8 mouse cellular contexts compared by ENCODE assay signal in the genomic region with DNA sequence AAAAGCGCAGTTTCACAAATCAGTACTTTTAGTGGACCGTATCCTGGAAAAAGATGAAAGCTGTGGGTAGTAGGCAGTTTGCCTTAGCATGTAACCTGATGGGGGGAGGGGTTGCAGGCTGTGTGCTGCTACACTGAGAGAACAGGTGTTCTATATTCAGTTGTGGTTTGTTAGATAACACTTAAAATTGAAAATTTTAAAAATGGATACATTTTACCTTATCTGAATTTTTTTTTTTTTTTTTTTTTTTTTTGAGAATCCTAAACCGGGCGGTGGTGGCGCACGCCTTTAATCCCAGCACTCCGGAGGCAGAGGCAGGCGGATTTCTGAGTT. TPM values are rescaled to one million over a fixed set of nuclear protein-coding genes. Genes with fewer than 3 reads are reported as not detected.
A peak's percentile ranks its signal among the peaks of the same experiment; 100 is the strongest.
DNase-seq lines count a peak whose midpoint lies in the region; ATAC-seq and TF ChIP-seq lines count a peak whose summit lies in the region.

No protein-coding gene starts in this region.

- H3K4me1 ChIP-seq in heart, embryonic 13.5 days: 0 out of 2 replicates have a peak, but pooled peaks cover 7% of the 10 kb centered on the region
- peaks cover 14% of the 10 kb centered on the region for H3K4me1 ChIP-seq in bone marrow macrophage, adult 2 months (ENCODE audit: control insufficient read depth, insufficient read depth, low read length)
- H3K4me1 ChIP-seq in hindbrain, postnatal 0 days (ENCODE audit: insufficient read depth, low read length): no peaks in the 10 kb centered on the region

- TF ChIP-seq POLR2A in bone marrow macrophage, adult 2 months (IDR thresholded peaks at IDR 0.05; ENCODE audit: borderline replicate concordance, low read depth, low read length): no peak
- TF ChIP-seq POLR2A in myocyte (IDR thresholded peaks at IDR 0.05; ENCODE audit: insufficient read length, low read depth): no peak

- H3ac ChIP-seq in myocyte (ENCODE audit: control insufficient read depth, insufficient read length): no peak overlapping the region

- intact Hi-C loops in heart, postnatal 14 days (cut with DNase I): loop anchor here (10.0 kb wide), 1 partner anchor 248 kb away; the partner anchor contains the start of gene Slc6a8

- no peaks in the 10 kb centered on the region for H3K9me3 ChIP-seq in heart, embryonic 13.5 days
- H3K9me3 ChIP-seq in hindbrain, postnatal 0 days (ENCODE audit: low read length): no peaks in the 10 kb centered on the region

- no peak for TF ChIP-seq CTCF in bone marrow macrophage, adult 2 months (IDR thresholded peaks at IDR 0.05; ENCODE audit: low read depth, low read length)
- TF ChIP-seq CTCF in hindbrain, postnatal 0 days (IDR thresholded peaks at IDR 0.05; ENCODE audit: low read depth): no peak

- H3K27me3 ChIP-seq in heart, embryonic 13.5 days (replicated peaks): no peaks in the 10 kb centered on the region
- H3K27me3 ChIP-seq in hindbrain, postnatal 0 days (ENCODE audit: insufficient read depth, low read length): no peaks in the 10 kb centered on the region
- no peaks in the 10 kb centered on the region for H3K27me3 ChIP-seq in myocyte (ENCODE audit: control insufficient read depth, insufficient read depth, insufficient read length)

- peak overlapping the region; percentile 63 for H3K4me3 ChIP-seq in heart, embryonic 13.5 days
- peak overlapping the region; percentile 53 for H3K4me3 ChIP-seq in bone marrow macrophage, adult 2 months (ENCODE audit: insufficient read depth, low read length)
- H3K4me3 ChIP-seq in hindbrain, postnatal 0 days (ENCODE audit: low read length): peak overlapping the region; percentile 47
- H3K4me3 ChIP-seq in myocyte: peak overlapping the region; percentile 53

- peaks cover 6% of the 10 kb centered on the region for H3K79me2 ChIP-seq in myocyte (ENCODE audit: control insufficient read depth, insufficient read depth)

- ATAC-seq in heart, embryonic 13.5 days (ENCODE audit: extremely low read depth, insufficient number of reproducible peaks, low FRiP score, low TSS enrichment): no peak
- no peak for ATAC-seq in hindbrain, postnatal 0 days

- H3K36me3 ChIP-seq in heart, embryonic 13.5 days: peaks cover 30% of the 10 kb centered on the region
- H3K36me3 ChIP-seq in hindbrain, postnatal 0 days (ENCODE audit: insufficient read depth, low read length): no peaks in the 10 kb centered on the region
- no peaks in the 10 kb centered on the region for H3K36me3 ChIP-seq in myocyte (ENCODE audit: control insufficient read depth, insufficient read depth)

- 71% methylated on average over 7 of the region's 8 CpGs for WGBS in heart, embryonic 13.5 days
- WGBS in hindbrain, postnatal 0 days: 77% methylated on average over 8 of the region's 8 CpGs

- H3K27ac ChIP-seq in heart, embryonic 13.5 days (replicated peaks): peak overlapping the region; percentile 82; the same call in 1 of the 2 replicates
- H3K27ac ChIP-seq in bone marrow macrophage, adult 2 months (ENCODE audit: insufficient read depth, low read depth, low read length): peak overlapping the region; percentile 57; the same call in 1 of the 2 replicates
- H3K27ac ChIP-seq in hindbrain, postnatal 0 days: peak overlapping the region; percentile 73; the same call in 1 of the 2 replicates

- no peak for DNase-seq in heart, postnatal 14 days
- no peak for DNase-seq in hindbrain, postnatal 0 days (ENCODE audit: low spot score)
- no peak for DNase-seq in layer of hippocampus, postnatal 36 days
- DNase-seq in right cerebral cortex, postnatal 25 days: no peak
- DNase-seq in kidney, adult 9 months: no peak

- H3K4me2 ChIP-seq in heart, embryonic 13.5 days: peak overlapping the region; percentile 78
- H3K4me2 ChIP-seq in hindbrain, postnatal 0 days (ENCODE audit: low read depth, low read length): peak overlapping the region; percentile 63
- H3K4me2 ChIP-seq in myocyte (ENCODE audit: low read depth): peak overlapping the region; percentile 58

- H3K9ac ChIP-seq in heart, embryonic 13.5 days: peak overlapping the region; percentile 78
- peak overlapping the region; percentile 54; the same call in 1 of the 2 replicates for H3K9ac ChIP-seq in hindbrain, postnatal 0 days (replicated peaks; ENCODE audit: low read length)

TF ChIP-seq in myocyte, 11 proteins besides CTCF, POLR2A, EP300 and RAD21:
- no peak for TF ChIP-seq TCF3 (IDR thresholded peaks at IDR 0.05; ENCODE audit: insufficient read length, low read depth)

RNA-seq across cellular contexts. Expression of gene Naa10, which starts 0.8 kb away (rescaled TPM):
- 87.0 and 96.6 TPM in 2 replicates for polyA plus RNA-seq in heart, embryonic 13.5 days (2015; fragmentation: Nextera tagmentation; extraction: Ambion mirVana)
- total RNA-seq in heart, postnatal 14 days (2021): 10 to 100 TPM; 54.3 to 59.5 TPM
- 29.6 and 34.5 TPM in 2 replicates for polyA plus RNA-seq in bone marrow macrophage, adult 2 months (2012; ENCODE audit: insufficient read depth, insufficient read length, missing spikeins)
- total RNA-seq in hindbrain, postnatal 0 days (2014; rRNA removed): 70.7 and 79.2 TPM in 2 replicates
- 102 and 104 TPM in 2 replicates for polyA plus RNA-seq in hindbrain, postnatal 0 days (2015; fragmentation: Nextera tagmentation; extraction: Ambion mirVana)
- polyA plus RNA-seq in myocyte (2012; fragmentation: generic; extraction: Trizol): 83.1 TPM
- total RNA-seq in layer of hippocampus, postnatal 36 days (2021): 10 to 100 TPM; 65.5 to 70.5 TPM

RNA-seq across cellular contexts. Expression of gene Arhgap4, which starts 0.8 kb away (rescaled TPM):
- polyA plus RNA-seq in heart, embryonic 13.5 days (2015; fragmentation: Nextera tagmentation; extraction: Ambion mirVana): 1.5 TPM in 2 replicates
- 1 to 10 TPM; 2.0 to 4.0 TPM for total RNA-seq in heart, postnatal 14 days (2021)
- 102 and 106 TPM in 2 replicates for polyA plus RNA-seq in bone marrow macrophage, adult 2 months (2012; ENCODE audit: insufficient read depth, insufficient read length, missing spikeins)
- total RNA-seq in hindbrain, postnatal 0 days (2014; rRNA removed): 7.0 and 7.1 TPM in 2 replicates
- 1.6 and 1.7 TPM in 2 replicates for polyA plus RNA-seq in hindbrain, postnatal 0 days (2015; fragmentation: Nextera tagmentation; extraction: Ambion mirVana)
- polyA plus RNA-seq in myocyte (2012; fragmentation: generic; extraction: Trizol): 0.24 TPM
- total RNA-seq in layer of hippocampus, postnatal 36 days (2021): 1 to 10 TPM; 5.4 to 6.4 TPM

RNA-seq across cellular contexts. Expression of gene Renbp, which starts 8.1 kb away (rescaled TPM):
- polyA plus RNA-seq in heart, embryonic 13.5 days (2015; fragmentation: Nextera tagmentation; extraction: Ambion mirVana): 52.1 and 60.4 TPM in 2 replicates
- total RNA-seq in heart, postnatal 14 days (2021): 10 to 100 TPM in 1 of 2 experiments, 1 to 10 TPM in 1; 8.2 to 10.1 TPM
- 162 and 175 TPM in 2 replicates for polyA plus RNA-seq in bone marrow macrophage, adult 2 months (2012; ENCODE audit: insufficient read depth, insufficient read length, missing spikeins)
- 5.5 and 6.3 TPM in 2 replicates for total RNA-seq in hindbrain, postnatal 0 days (2014; rRNA removed)
- 15.2 and 16.5 TPM in 2 replicates for polyA plus RNA-seq in hindbrain, postnatal 0 days (2015; fragmentation: Nextera tagmentation; extraction: Ambion mirVana)
- polyA plus RNA-seq in myocyte (2012; fragmentation: generic; extraction: Trizol): 103 TPM
- 1 to 10 TPM; 3.0 to 4.2 TPM for total RNA-seq in layer of hippocampus, postnatal 36 days (2021)

RNA-seq across cellular contexts. Expression of gene L1cam, which starts 26.6 kb away (rescaled TPM):
- polyA plus RNA-seq in heart, embryonic 13.5 days (2015; fragmentation: Nextera tagmentation; extraction: Ambion mirVana): 0.66 and 0.86 TPM in 2 replicates
- total RNA-seq in heart, postnatal 14 days (2021): 1 to 10 TPM; 2.0 to 2.1 TPM
- polyA plus RNA-seq in bone marrow macrophage, adult 2 months (2012; ENCODE audit: insufficient read depth, insufficient read length, missing spikeins): 32.0 and 36.6 TPM in 2 replicates
- 237 and 269 TPM in 2 replicates for total RNA-seq in hindbrain, postnatal 0 days (2014; rRNA removed)
- 57.4 and 73.8 TPM in 2 replicates for polyA plus RNA-seq in hindbrain, postnatal 0 days (2015; fragmentation: Nextera tagmentation; extraction: Ambion mirVana)
- 0.65 TPM for polyA plus RNA-seq in myocyte (2012; fragmentation: generic; extraction: Trizol)
- total RNA-seq in layer of hippocampus, postnatal 36 days (2021): 100 to 1,000 TPM; 134 TPM

RNA-seq across cellular contexts. Expression of gene Avpr2, which starts 30.6 kb away (rescaled TPM):
- polyA plus RNA-seq in heart, embryonic 13.5 days (2015; fragmentation: Nextera tagmentation; extraction: Ambion mirVana): 0.13 TPM in 1 of 2 replicates, not detected in the other
- total RNA-seq in heart, postnatal 14 days (2021): not detected
- polyA plus RNA-seq in bone marrow macrophage, adult 2 months (2012; ENCODE audit: insufficient read depth, insufficient read length, missing spikeins): not detected in 2 replicates
- total RNA-seq in hindbrain, postnatal 0 days (2014; rRNA removed): not detected in 2 replicates
- polyA plus RNA-seq in hindbrain, postnatal 0 days (2015; fragmentation: Nextera tagmentation; extraction: Ambion mirVana): not detected in 2 replicates
- polyA plus RNA-seq in myocyte (2012; fragmentation: generic; extraction: Trizol): not detected
- total RNA-seq in layer of hippocampus, postnatal 36 days (2021): not detected

Comparison
In these comparisons a context has a peak if more than half of its experiments do, and no peak if none do; other contexts are left out.
1. RNA of gene Arhgap4, which starts 0.8 kb away (polyA plus RNA-seq): 102 to 106 TPM in bone marrow macrophage, adult 2 months; 1.6 to 1.7 TPM in hindbrain, postnatal 0 days, 1.5 TPM in heart, embryonic 13.5 days and 0.24 TPM in myocyte (single experiment); every median in the first group is over 10 times any median in the second.
2. Peak in every context shown above with its lines, with median percentiles within 50 percentile points of each other: H3K27ac ChIP-seq, H3K4me2 ChIP-seq and H3K4me3 ChIP-seq.